Mouse (Mus musculus): ENCODE results near the gene Arhgap29. TPM values are rescaled to one million over a fixed set of nuclear protein-coding genes. Genes with fewer than 3 reads are reported as not detected.

Gene Arhgap29
- 30.9 TPM for polyA plus RNA-seq (2015; fragmentation: Illumina TruSeq; extraction: RNeasy Lipid Tissue Mini Kit (QIAGEN cat#74804); ENCODE audit: insufficient read depth, low read depth, low replicate concordance)

GRCm38 (mm10) chr3:121952041-121952591 is at the start of gene Arhgap29:
Arhgap29 (plus strand) TSS chr3:121952541.

GRCm38 (mm10) chr3:122043799-122044547 is 91.6 kb downstream of the Arhgap29 start, which contains the start of gene Abca4:
Abca4 (plus strand) TSS chr3:122044443.

Other genes with a start within 250 kb of the Arhgap29 start
- gene F3, start 229.0 kb upstream of the Arhgap29 start, polyA plus RNA-seq (2015; fragmentation: Illumina TruSeq; extraction: RNeasy Lipid Tissue Mini Kit (QIAGEN cat#74804); ENCODE audit: insufficient read depth, low read depth, low replicate concordance): 8.4 TPM
- gene Abcd3, start 137.2 kb upstream of the Arhgap29 start, polyA plus RNA-seq (2015; fragmentation: Illumina TruSeq; extraction: RNeasy Lipid Tissue Mini Kit (QIAGEN cat#74804); ENCODE audit: insufficient read depth, low read depth, low replicate concordance): 13.3 TPM
- 1.7 TPM for gene Abca4, start 91.9 kb downstream of the Arhgap29 start, polyA plus RNA-seq (2015; fragmentation: Illumina TruSeq; extraction: RNeasy Lipid Tissue Mini Kit (QIAGEN cat#74804); ENCODE audit: insufficient read depth, low read depth, low replicate concordance)

Measured in pancreas, adult 10 weeks (tissue).